Mouse (Mus musculus) erythroblast, embryonic 14.5 days (primary cell): ENCODE data around the gene Bhlhb9. TPM values are rescaled to one million over a fixed set of nuclear protein-coding genes. Genes with fewer than 3 reads are reported as not detected.
"Not testable (repeated sequence)": the region's sequence is repeated elsewhere in the genome, so short reads cannot be mapped to it uniquely, and the experiment has no call there.

Experiments used
- H3K27me3 ChIP-seq: 2 replicates; pipeline ENCODE4 v1.6.1; 2012; ENCODE audit warnings: inconsistent platforms; ENCODE audit not compliant: control insufficient read depth
- H3K36me3 ChIP-seq: 2 replicates; pipeline ENCODE4 v1.6.1; 2012; ENCODE audit warnings: mild to moderate bottlenecking, inconsistent platforms; ENCODE audit not compliant: control insufficient read depth
- H3K4me1 ChIP-seq: 2 replicates; pipeline ENCODE4 v1.6.1; 2012; ENCODE audit warnings: inconsistent platforms; ENCODE audit not compliant: control insufficient read depth
- H3K4me3 ChIP-seq: replicated peaks from 2 replicates; pipeline ENCODE3; 2012; ENCODE audit warnings: moderate library complexity, mild to moderate bottlenecking, inconsistent platforms
- H3K9me3 ChIP-seq: 2 replicates; pipeline ENCODE4 v1.6.1; 2012; ENCODE audit warnings: low read length, inconsistent platforms, mixed read lengths; ENCODE audit not compliant: control insufficient read depth
- GATA1 ChIP-seq: IDR thresholded peaks from 2 replicates; pipeline ENCODE4 v1.6.1; 2012; ENCODE audit warnings: low read length, inconsistent platforms, mixed read lengths
- TAL1 ChIP-seq: IDR thresholded peaks from 3 replicates; pipeline ENCODE4 v1.6.1; 2012; ENCODE audit warnings: low read length, inconsistent platforms, mixed read lengths
- polyA plus RNA-seq: library from polyadenylated mRNA; stranded (reverse); fragments of >175 nt; gene quantifications from 2 replicates; pipeline ENCODE4 v1.2.3, GENCODE M21; 2012

Bhlhb9 gene
- polyA plus RNA-seq, 1 experiment = 0.13 TPM

DNA sequence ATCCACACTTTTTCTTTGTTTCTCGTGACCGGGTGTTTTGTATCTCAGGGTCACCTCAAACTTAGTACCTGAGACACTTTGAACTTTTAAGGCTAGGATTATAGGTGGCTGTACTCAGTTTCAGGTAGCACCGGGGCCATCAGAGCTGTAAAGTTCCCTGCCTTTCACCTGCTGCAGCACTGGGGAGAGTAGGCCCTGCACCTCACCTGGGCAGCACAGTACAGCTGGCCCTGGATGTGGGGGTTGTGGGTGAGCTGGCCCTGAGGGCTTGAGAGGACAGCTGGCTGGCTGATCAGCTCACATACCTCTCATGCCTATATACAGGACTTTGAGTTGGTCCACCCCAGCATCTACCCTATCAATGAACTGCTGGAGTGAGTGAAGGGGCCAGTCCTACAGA, 6.8 kb downstream of the Bhlhb9 start:
- TF ChIP-seq GATA1 = no peak
- TF ChIP-seq TAL1 = no peak
- no peaks in the 10 kb centered on the region for H3K4me1 ChIP-seq
- H3K9me3 ChIP-seq = no peaks in the 10 kb centered on the region
- no peak overlapping the region for H3K4me3 ChIP-seq
- H3K36me3 ChIP-seq = no peaks in the 10 kb centered on the region; the same call in 1 of the 2 replicates
- H3K27me3 ChIP-seq = no peaks in the 10 kb centered on the region

DNA sequence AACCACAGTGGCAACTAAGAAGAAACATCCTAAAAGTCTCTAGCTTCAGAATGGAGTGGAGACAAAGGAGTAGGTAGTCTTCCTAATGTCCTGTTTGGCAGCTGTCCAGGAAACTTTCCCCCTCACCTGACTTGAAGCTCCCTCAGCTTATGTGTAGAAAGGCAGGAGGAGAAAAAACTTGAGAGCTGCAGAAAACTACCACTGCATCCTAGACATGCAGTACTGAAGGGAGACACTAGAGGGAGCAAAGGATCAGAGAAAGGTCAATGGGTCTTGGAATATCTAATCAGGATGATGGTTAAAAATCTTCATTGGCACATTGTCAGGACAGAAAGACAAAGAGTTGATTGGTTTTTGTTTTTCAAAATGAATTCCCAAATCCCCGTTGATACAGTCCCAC, 8.4 kb downstream of the Bhlhb9 start:
- Histone ChIP-seq H3K27me3 (no peaks in the 10 kb centered on the region), H3K4me3 (no peak overlapping the region), H3K36me3 (no peaks in the 10 kb centered on the region), H3K4me1 (no peaks in the 10 kb centered on the region), H3K9me3 (no peaks in the 10 kb centered on the region)
- TF ChIP-seq TAL1 (no peak), GATA1 (no peak)

DNA sequence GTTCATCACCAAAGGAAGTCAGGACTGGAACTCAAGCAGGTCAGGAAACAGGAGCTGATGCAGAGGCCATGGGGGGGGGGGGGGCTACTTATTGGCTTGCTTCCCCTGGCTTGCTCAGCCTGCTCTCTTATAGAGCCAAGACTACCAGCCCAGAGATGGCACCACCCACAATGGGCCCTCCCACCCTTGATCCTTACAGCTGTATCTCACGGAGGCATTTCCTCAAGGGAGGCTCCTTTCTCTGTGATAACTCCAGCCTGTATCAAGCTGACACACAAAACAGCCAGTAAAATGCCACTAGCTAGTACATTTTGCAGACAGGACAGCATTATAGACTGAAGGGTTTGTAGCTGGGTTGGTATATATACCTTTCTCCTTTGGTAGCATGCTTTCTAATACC, 38.5 kb downstream of the Bhlhb9 start:
- not testable (repeated sequence) for H3K4me3 ChIP-seq, H3K36me3 ChIP-seq

DNA sequence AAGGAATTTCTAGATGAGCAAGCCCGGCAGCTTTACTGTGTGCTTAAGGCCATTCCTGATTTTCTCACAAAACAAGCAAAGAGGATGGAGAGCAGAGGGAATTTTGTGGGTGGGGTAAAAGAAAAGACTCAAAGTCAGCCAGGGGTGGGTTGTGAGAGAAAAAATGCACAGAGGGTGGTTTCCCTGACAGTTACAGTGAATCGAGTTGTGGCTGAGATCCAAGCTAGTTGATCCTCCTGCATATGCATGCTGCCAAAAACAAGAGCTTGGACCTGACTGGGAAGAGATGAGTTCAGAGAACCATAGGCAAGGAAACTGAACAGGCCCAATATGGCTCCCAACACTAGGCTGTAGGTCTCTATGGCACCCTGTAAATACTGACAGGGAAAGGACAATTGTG, 40.5 kb downstream of the Bhlhb9 start:
- 0 out of 2 replicates have a peak, but pooled peaks cover 2% of the 10 kb centered on the region for H3K27me3 ChIP-seq
- no peaks in the 10 kb centered on the region for H3K36me3 ChIP-seq
- H3K9me3 ChIP-seq = no peaks in the 10 kb centered on the region
- no peak overlapping the region for H3K4me3 ChIP-seq
- peaks cover 2% of the 10 kb centered on the region; the same call in 1 of the 2 replicates for H3K4me1 ChIP-seq
- no peak for TF ChIP-seq GATA1
- TF ChIP-seq TAL1 = no peak

More for the DNA sequence above, 38.5 kb downstream of the Bhlhb9 start:
- not testable (repeated sequence) for H3K27me3 ChIP-seq, H3K4me1 ChIP-seq, H3K9me3 ChIP-seq

DNA sequence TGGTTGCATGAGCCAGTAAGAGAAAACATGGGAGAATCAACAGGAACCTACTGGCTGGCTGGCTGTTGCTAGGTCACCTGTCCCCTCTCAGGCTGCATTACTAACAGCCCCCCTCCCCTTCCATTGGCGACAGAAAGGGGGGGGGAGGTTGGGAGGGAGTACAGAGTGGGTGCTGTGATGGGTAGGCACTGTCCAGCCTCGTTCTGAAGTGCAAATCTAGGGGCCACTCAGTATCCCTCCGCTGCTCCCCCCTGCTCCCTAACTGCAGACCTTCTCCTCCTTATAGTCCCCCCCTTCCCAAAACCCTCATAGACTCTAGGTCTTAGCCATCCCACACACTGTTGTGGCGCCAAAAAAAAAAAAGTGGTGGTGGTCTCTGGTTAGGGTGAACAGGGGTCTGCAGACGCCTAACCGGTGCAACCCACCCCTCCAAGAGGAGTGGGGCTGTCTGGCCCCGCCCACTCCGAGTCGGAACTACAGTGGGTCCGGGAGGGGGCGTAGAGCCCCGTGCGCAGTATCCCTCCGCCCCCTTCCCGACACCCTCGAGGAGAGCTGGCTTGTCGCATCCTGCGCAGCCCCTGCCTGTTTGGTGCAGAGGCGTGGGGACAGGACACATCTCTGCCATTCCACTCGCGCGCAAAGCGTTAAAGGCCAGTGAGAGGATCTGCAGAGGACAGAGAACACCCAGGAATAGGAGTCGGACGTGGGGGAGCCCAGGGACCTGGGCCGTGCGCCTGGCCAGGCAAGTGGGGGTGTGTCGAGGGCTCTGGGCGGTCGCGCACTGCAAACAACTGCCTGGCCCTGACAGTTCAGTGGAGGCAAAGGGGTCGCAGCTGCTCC, 41.3 kb downstream of the Bhlhb9 start, which contains the start of gene Gprasp2:
Gene Gprasp2, plus strand, starts transcription at position 514 of the 840 bp plus-strand sequence.
- H3K4me1 ChIP-seq, H3K4me3 ChIP-seq, H3K9me3 ChIP-seq, H3K27me3 ChIP-seq, H3K36me3 ChIP-seq: not testable (repeated sequence)

GRCm38 (mm10) chrX:135839397-135840391, 42.3 kb downstream of the Bhlhb9 start:
- H3K4me1 ChIP-seq, H3K27me3 ChIP-seq, H3K4me3 ChIP-seq, H3K9me3 ChIP-seq, H3K36me3 ChIP-seq: not testable (repeated sequence)

DNA sequence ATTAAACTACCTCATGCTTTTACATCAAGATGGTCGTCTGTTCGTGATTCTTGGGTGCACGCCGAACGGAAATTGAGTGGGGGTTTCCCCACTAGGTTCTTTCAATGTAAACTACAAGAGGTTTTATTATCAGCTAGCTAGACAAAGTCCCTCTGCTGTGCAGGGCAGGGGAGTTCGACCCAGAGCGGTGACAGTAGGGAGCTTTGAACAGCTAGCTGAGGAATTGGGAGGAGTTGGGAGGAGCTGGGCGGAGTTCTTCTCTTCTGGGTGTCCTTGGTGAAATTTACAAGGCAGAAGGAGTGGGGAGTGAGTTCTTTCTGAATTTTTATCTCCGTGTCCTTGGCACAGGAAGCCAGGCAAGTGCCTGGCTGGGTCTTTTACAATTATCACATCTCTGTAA, 69.4 kb downstream of the Bhlhb9 start:
- not testable (repeated sequence) for H3K4me3 ChIP-seq, H3K36me3 ChIP-seq, H3K9me3 ChIP-seq, H3K4me1 ChIP-seq, H3K27me3 ChIP-seq

GRCm38 (mm10) chrX:135876679-135877078, 79.3 kb downstream of the Bhlhb9 start:
- Histone ChIP-seq H3K36me3 (no peaks in the 10 kb centered on the region), H3K27me3 (no peaks in the 10 kb centered on the region), H3K9me3 (no peaks in the 10 kb centered on the region), H3K4me3 (no peak overlapping the region), H3K4me1 (no peaks in the 10 kb centered on the region)
- TF ChIP-seq GATA1 (no peak), TAL1 (no peak)

DNA sequence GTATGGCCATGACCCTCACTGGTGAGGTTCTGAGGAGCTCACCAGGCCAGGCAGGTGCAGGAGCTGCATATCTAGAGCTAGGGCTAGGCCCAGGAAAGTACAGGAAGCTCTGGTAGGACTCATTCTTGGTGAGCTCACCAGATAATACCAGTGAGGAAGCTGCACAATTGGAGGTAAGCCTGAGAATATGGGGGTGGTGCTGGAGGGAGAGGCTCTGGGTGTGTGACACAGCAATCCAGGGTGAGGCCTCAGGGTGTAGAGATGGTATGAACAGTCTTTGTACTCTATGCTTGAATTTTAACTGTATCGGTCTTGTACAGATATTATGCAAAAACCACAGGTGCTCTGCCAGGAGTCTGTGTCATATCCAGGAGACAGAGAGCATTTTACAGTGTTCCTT, 82.2 kb downstream of the Bhlhb9 start:
- H3K4me1 ChIP-seq = no peaks in the 10 kb centered on the region
- H3K27me3 ChIP-seq = no peaks in the 10 kb centered on the region
- H3K36me3 ChIP-seq = no peaks in the 10 kb centered on the region
- H3K4me3 ChIP-seq = no peak overlapping the region
- no peaks in the 10 kb centered on the region for H3K9me3 ChIP-seq
- no peak for TF ChIP-seq GATA1
- TF ChIP-seq TAL1 = no peak
